Mouse (Mus musculus): Measurements from ENCODE around the gene Slc47a2. TPM values are rescaled to one million over a fixed set of nuclear protein-coding genes. Genes with fewer than 3 reads are reported as not detected.

Slc47a2 gene
- 0.08 TPM in 1 of 2 replicates, not detected in the other for polyA plus RNA-seq (2014; fragmentation: Nextera tagmentation; extraction: Ambion mirVana)

GRCm38 (mm10) chr11:61342505-61343420, at the start of gene Slc47a2:
Gene Slc47a2 (minus strand): TSS chr11:61342860.
- Histone ChIP-seq H3K9ac (peak within 1 kb of the TSS; percentile 49), H3K4me1 (replicated peaks; ENCODE audit: control insufficient read depth, insufficient read depth, low read length) (peaks cover 13% of the 10 kb centered on the region), H3K27ac (no peak within 1 kb of the TSS), H3K27me3 (ENCODE audit: control insufficient read depth, insufficient read depth, low read length) (peaks cover 36% of the 10 kb centered on the region), H3K36me3 (replicated peaks; ENCODE audit: control insufficient read depth, insufficient read depth) (no peaks in the 10 kb centered on the region), H3K4me2 (replicated peaks) (peak within 1 kb of the TSS; percentile 64), H3K4me3 (replicated peaks; ENCODE audit: low read length) (peak within 1 kb of the TSS; percentile 35), H3K9me3 (ENCODE audit: control insufficient read depth, low read length) (no peaks in the 10 kb centered on the region)
- 3% methylated on average over 60 of the region's 61 CpGs for WGBS
- peak; percentile 40 for DNase-seq (ENCODE audit: low spot score)
- ATAC-seq (ENCODE audit: low FRiP score): no peak

GRCm38 (mm10) chr11:61388936-61389335, 46.3 kb upstream of the Slc47a2 start:
- DNase-seq (ENCODE audit: low spot score) (no peak), ATAC-seq (ENCODE audit: low FRiP score) (no peak)
- 83% methylated on average over 4 of the region's 4 CpGs for WGBS
- Histone ChIP-seq H3K4me1 (replicated peaks; ENCODE audit: control insufficient read depth, insufficient read depth, low read length) (no peaks in the 10 kb centered on the region), H3K27me3 (ENCODE audit: control insufficient read depth, insufficient read depth, low read length) (no peaks in the 10 kb centered on the region), H3K4me2 (replicated peaks) (no peak overlapping the region), H3K4me3 (replicated peaks; ENCODE audit: low read length) (no peak overlapping the region), H3K36me3 (replicated peaks; ENCODE audit: control insufficient read depth, insufficient read depth) (no peaks in the 10 kb centered on the region), H3K9ac (no peak overlapping the region), H3K9me3 (ENCODE audit: control insufficient read depth, low read length) (no peaks in the 10 kb centered on the region), H3K27ac (no peak overlapping the region)

GRCm38 (mm10) chr11:61388012-61388411, 45.4 kb upstream of the Slc47a2 start:
- no peak for ATAC-seq (ENCODE audit: low FRiP score)
- H3K4me3 ChIP-seq (replicated peaks; ENCODE audit: low read length): no peak overlapping the region
- DNase-seq (ENCODE audit: low spot score): no peak
- no peak overlapping the region for H3K4me2 ChIP-seq (replicated peaks)
- WGBS: 64% methylated on average over 6 of the region's 6 CpGs
- no peaks in the 10 kb centered on the region for H3K27me3 ChIP-seq (ENCODE audit: control insufficient read depth, insufficient read depth, low read length)
- no peaks in the 10 kb centered on the region for H3K36me3 ChIP-seq (replicated peaks; ENCODE audit: control insufficient read depth, insufficient read depth)
- no peaks in the 10 kb centered on the region for H3K9me3 ChIP-seq (ENCODE audit: control insufficient read depth, low read length)
- H3K4me1 ChIP-seq (replicated peaks; ENCODE audit: control insufficient read depth, insufficient read depth, low read length): no peaks in the 10 kb centered on the region
- no peak overlapping the region for H3K27ac ChIP-seq
- no peak overlapping the region for H3K9ac ChIP-seq

GRCm38 (mm10) chr11:61387233-61387632, 44.6 kb upstream of the Slc47a2 start:
- Histone ChIP-seq H3K4me2 (replicated peaks) (no peak overlapping the region), H3K4me3 (replicated peaks; ENCODE audit: low read length) (no peak overlapping the region), H3K27ac (no peak overlapping the region), H3K9ac (no peak overlapping the region), H3K27me3 (ENCODE audit: control insufficient read depth, insufficient read depth, low read length) (no peaks in the 10 kb centered on the region), H3K9me3 (ENCODE audit: control insufficient read depth, low read length) (no peaks in the 10 kb centered on the region), H3K36me3 (replicated peaks; ENCODE audit: control insufficient read depth, insufficient read depth) (no peaks in the 10 kb centered on the region), H3K4me1 (replicated peaks; ENCODE audit: control insufficient read depth, insufficient read depth, low read length) (no peaks in the 10 kb centered on the region)
- ATAC-seq (ENCODE audit: low FRiP score) (no peak), DNase-seq (ENCODE audit: low spot score) (no peak)
- WGBS: 72% methylated on average over 6 of the region's 6 CpGs

- Histone ChIP-seq H3K27ac (no peak overlapping the region), H3K36me3 (replicated peaks; ENCODE audit: control insufficient read depth, insufficient read depth) (no peaks in the 10 kb centered on the region), H3K9me3 (ENCODE audit: control insufficient read depth, low read length) (no peaks in the 10 kb centered on the region), H3K4me2 (replicated peaks) (no peak overlapping the region), H3K27me3 (ENCODE audit: control insufficient read depth, insufficient read depth, low read length) (no peaks in the 10 kb centered on the region), H3K4me1 (replicated peaks; ENCODE audit: control insufficient read depth, insufficient read depth, low read length) (no peaks in the 10 kb centered on the region), H3K9ac (no peak overlapping the region), H3K4me3 (replicated peaks; ENCODE audit: low read length) (no peak overlapping the region)
- no peak for ATAC-seq (ENCODE audit: low FRiP score)
- 81% methylated on average over 4 of the region's 4 CpGs for WGBS
- DNase-seq (ENCODE audit: low spot score): no peak
These were observed 43.1 kb upstream of the Slc47a2 start for GRCm38 (mm10) chr11:61385725-61386124.

- ATAC-seq (ENCODE audit: low FRiP score): no peak
- H3K27ac ChIP-seq: no peak overlapping the region
- no peak overlapping the region for H3K4me3 ChIP-seq (replicated peaks; ENCODE audit: low read length)
- no peak overlapping the region for H3K9ac ChIP-seq
- H3K36me3 ChIP-seq (replicated peaks; ENCODE audit: control insufficient read depth, insufficient read depth): no peaks in the 10 kb centered on the region
- H3K27me3 ChIP-seq (ENCODE audit: control insufficient read depth, insufficient read depth, low read length): peaks cover 31% of the 10 kb centered on the region
- H3K4me1 ChIP-seq (replicated peaks; ENCODE audit: control insufficient read depth, insufficient read depth, low read length): 0 out of 2 replicates have a peak, but pooled peaks cover 2% of the 10 kb centered on the region
- no peaks in the 10 kb centered on the region for H3K9me3 ChIP-seq (ENCODE audit: control insufficient read depth, low read length)
- H3K4me2 ChIP-seq (replicated peaks): no peak overlapping the region
- DNase-seq (ENCODE audit: low spot score): no peak
- 100% methylated on average over 1 of the region's 1 CpGs for WGBS
These were observed 38.6 kb upstream of the Slc47a2 start for GRCm38 (mm10) chr11:61381272-61381671.

GRCm38 (mm10) chr11:61378651-61379050, 36.0 kb upstream of the Slc47a2 start:
- 75% methylated on average over 4 of the region's 4 CpGs for WGBS
- Histone ChIP-seq H3K4me3 (replicated peaks; ENCODE audit: low read length) (no peak overlapping the region), H3K9me3 (ENCODE audit: control insufficient read depth, low read length) (no peaks in the 10 kb centered on the region), H3K27ac (no peak overlapping the region), H3K9ac (no peak overlapping the region), H3K4me2 (replicated peaks) (no peak overlapping the region), H3K4me1 (replicated peaks; ENCODE audit: control insufficient read depth, insufficient read depth, low read length) (0 out of 2 replicates have a peak, but pooled peaks cover 2% of the 10 kb centered on the region), H3K36me3 (replicated peaks; ENCODE audit: control insufficient read depth, insufficient read depth) (no peaks in the 10 kb centered on the region), H3K27me3 (ENCODE audit: control insufficient read depth, insufficient read depth, low read length) (peaks cover 32% of the 10 kb centered on the region)
- ATAC-seq (ENCODE audit: low FRiP score): no peak
- no peak for DNase-seq (ENCODE audit: low spot score)

- WGBS: 17% methylated on average over 39 of the region's 39 CpGs
- Histone ChIP-seq H3K4me3 (replicated peaks; ENCODE audit: low read length) (peak within 1 kb of the TSS; percentile 8; the same call in 1 of the 2 replicates), H3K9ac (no peak within 1 kb of the TSS), H3K4me2 (replicated peaks) (peak within 1 kb of the TSS; percentile 34), H3K9me3 (ENCODE audit: control insufficient read depth, low read length) (no peaks in the 10 kb centered on the region), H3K4me1 (replicated peaks; ENCODE audit: control insufficient read depth, insufficient read depth, low read length) (0 out of 2 replicates have a peak, but pooled peaks cover 2% of the 10 kb centered on the region), H3K27me3 (ENCODE audit: control insufficient read depth, insufficient read depth, low read length) (peaks cover 32% of the 10 kb centered on the region), H3K36me3 (replicated peaks; ENCODE audit: control insufficient read depth, insufficient read depth) (no peaks in the 10 kb centered on the region), H3K27ac (no peak within 1 kb of the TSS)
- DNase-seq (ENCODE audit: low spot score) (no peak), ATAC-seq (ENCODE audit: low FRiP score) (no peak)
These were observed 35.4 kb upstream of the Slc47a2 start, which contains the start of gene Slc47a1 for GRCm38 (mm10) chr11:61377881-61378613. Gene Slc47a1 (minus strand): TSS chr11:61378345.

GRCm38 (mm10) chr11:61368668-61369067, 26.0 kb upstream of the Slc47a2 start:
- Histone ChIP-seq H3K27ac (no peak overlapping the region), H3K4me2 (replicated peaks) (no peak overlapping the region), H3K9me3 (ENCODE audit: control insufficient read depth, low read length) (no peaks in the 10 kb centered on the region), H3K4me1 (replicated peaks; ENCODE audit: control insufficient read depth, insufficient read depth, low read length) (no peaks in the 10 kb centered on the region), H3K4me3 (replicated peaks; ENCODE audit: low read length) (no peak overlapping the region), H3K27me3 (ENCODE audit: control insufficient read depth, insufficient read depth, low read length) (no peaks in the 10 kb centered on the region), H3K9ac (no peak overlapping the region), H3K36me3 (replicated peaks; ENCODE audit: control insufficient read depth, insufficient read depth) (no peaks in the 10 kb centered on the region)
- 98% methylated on average over 2 of the region's 2 CpGs for WGBS
- DNase-seq (ENCODE audit: low spot score): no peak
- ATAC-seq (ENCODE audit: low FRiP score): no peak
